Mouse (Mus musculus) olfactory bulb, adult 2 months (tissue): ENCODE measurements around the gene Btbd16. TPM values are rescaled to one million over a fixed set of nuclear protein-coding genes. Genes with fewer than 3 reads are reported as not detected.

Source experiments
- H3K27ac ChIP-seq: fragments of 200-500 bp; 2 replicates; pipeline ENCODE4 v1.5.1; 2012; ENCODE audit warnings: low read depth, low read length; ENCODE audit not compliant: insufficient read depth
- H3K4me1 ChIP-seq: fragments of 200-500 bp; 2 replicates; pipeline ENCODE4 v1.6.1; 2012; ENCODE audit warnings: low read length; ENCODE audit not compliant: control insufficient read depth, insufficient read depth
- H3K4me3 ChIP-seq: fragments of 200-500 bp; 2 replicates; pipeline ENCODE4 v1.5.1; 2012; ENCODE audit warnings: mild to moderate bottlenecking, low read depth, low read length, moderate library complexity; ENCODE audit not compliant: insufficient read depth
- CTCF ChIP-seq: fragments of 200-500 bp; IDR thresholded peaks from 2 replicates; pipeline ENCODE4 v1.5.1; 2012; ENCODE audit warnings: low read depth, mild to moderate bottlenecking, low read length, moderate library complexity; ENCODE audit not compliant: insufficient read depth
- POLR2A ChIP-seq: fragments of 200-500 bp; IDR thresholded peaks from 2 replicates; pipeline ENCODE4 v1.6.1; 2012; ENCODE audit warnings: mild to moderate bottlenecking, low read depth, low read length, moderate library complexity; ENCODE audit not compliant: insufficient read depth
- WGBS: fragments of 180-500 bp; shearing (Covaris S2); methylation state at CpG from one replicate; pipeline ENCODE4 v1.1.7; 2018; 5-methylcytosine and 5-hydroxymethylcytosine counted together
- polyA plus RNA-seq: library from polyadenylated mRNA; stranded (reverse); fragments of >200 nt; gene quantifications from 2 replicates; pipeline ENCODE4 v1.2.4, GENCODE M21; 2012; ENCODE audit warnings: low replicate concordance; ENCODE audit not compliant: missing spikeins, insufficient read depth, insufficient read length

The Btbd16 gene
- polyA plus RNA-seq, 1 experiment = not detected

GRCm38 (mm10) chr7:130860721-130861142, 86.9 kb downstream of the Btbd16 start:
- no peak overlapping the region for H3K4me3 ChIP-seq
- 14% methylated on average over 11 of the region's 11 CpGs for WGBS
- peak overlapping the region; percentile 84 for H3K27ac ChIP-seq
- H3K4me1 ChIP-seq = peaks cover 34% of the 10 kb centered on the region
- TF ChIP-seq POLR2A = no peak
- no peak for TF ChIP-seq CTCF

GRCm38 (mm10) chr7:130862501-130862900, 88.6 kb downstream of the Btbd16 start:
- Histone ChIP-seq H3K4me1 (peaks cover 33% of the 10 kb centered on the region), H3K27ac (peak overlapping the region; percentile 89), H3K4me3 (no peak overlapping the region)
- 19% methylated on average over 1 of the region's 1 CpGs for WGBS
- TF ChIP-seq POLR2A (no peak), CTCF (no peak)

GRCm38 (mm10) chr7:130864711-130865110, 90.8 kb downstream of the Btbd16 start:
- Histone ChIP-seq H3K4me3 (no peak overlapping the region), H3K4me1 (peaks cover 28% of the 10 kb centered on the region), H3K27ac (no peak overlapping the region)
- no peak for TF ChIP-seq CTCF
- TF ChIP-seq POLR2A = no peak
- 72% methylated on average over 7 of the region's 7 CpGs for WGBS

GRCm38 (mm10) chr7:130865613-130866591, 92.0 kb downstream of the Btbd16 start, which contains the start of gene Plekha1:
Plekha1 (plus strand) TSS chr7:130865756.
- WGBS = under 1% methylated on average over 110 of the region's 114 CpGs
- H3K4me1 ChIP-seq = peaks cover 20% of the 10 kb centered on the region
- peak within 1 kb of the TSS; percentile 65 for H3K4me3 ChIP-seq
- peak within 1 kb of the TSS; percentile 82 for H3K27ac ChIP-seq
- TF ChIP-seq POLR2A = peak; percentile 95
- TF ChIP-seq CTCF = 0 out of 2 replicates have a peak, but pooled peaks have one; percentile 6

- WGBS = 6% methylated on average over 13 of the region's 13 CpGs
- H3K27ac ChIP-seq = peak overlapping the region; percentile 82
- H3K4me1 ChIP-seq = peaks cover 18% of the 10 kb centered on the region
- peak overlapping the region; percentile 65 for H3K4me3 ChIP-seq
- TF ChIP-seq POLR2A (no peak), CTCF (no peak)
Observed at GRCm38 (mm10) chr7:130866640-130867039, 92.8 kb downstream of the Btbd16 start.

- Histone ChIP-seq H3K4me3 (no peak overlapping the region), H3K27ac (no peak overlapping the region), H3K4me1 (peaks cover 13% of the 10 kb centered on the region; the same call in 1 of the 2 replicates)
- no peak for TF ChIP-seq POLR2A
- 47% methylated on average over 3 of the region's 3 CpGs for WGBS
Observed at GRCm38 (mm10) chr7:130867256-130867655, 93.4 kb downstream of the Btbd16 start.

Other genes with a start within 250 kb of the Btbd16 start
- 530 TPM in 1 of 2 replicates, not detected in the other for gene Nsmce4a, start 201.0 kb upstream of the Btbd16 start, polyA plus RNA-seq
- gene Tacc2, start 196.6 kb upstream of the Btbd16 start, polyA plus RNA-seq = not detected in 2 replicates
- 219 TPM in 1 of 2 replicates, not detected in the other for gene Plekha1, start 91.7 kb downstream of the Btbd16 start, polyA plus RNA-seq
- gene Htra1, start 162.0 kb downstream of the Btbd16 start, polyA plus RNA-seq = not detected in 2 replicates